Mouse (Mus musculus) lung, postnatal 0 days (tissue): Measurements from ENCODE around the gene Cdh1.

Experiments
- CTCF ChIP-seq: IDR thresholded peaks from 2 replicates; pipeline ENCODE4 v1.5.1; 2016; ENCODE audit warnings: antibody characterized with exemption, mild to moderate bottlenecking
- EP300 ChIP-seq: IDR thresholded peaks from 2 replicates; pipeline ENCODE4 v1.6.1; 2016; ENCODE audit warnings: antibody characterized with exemption, mild to moderate bottlenecking, control low read depth

DNA sequence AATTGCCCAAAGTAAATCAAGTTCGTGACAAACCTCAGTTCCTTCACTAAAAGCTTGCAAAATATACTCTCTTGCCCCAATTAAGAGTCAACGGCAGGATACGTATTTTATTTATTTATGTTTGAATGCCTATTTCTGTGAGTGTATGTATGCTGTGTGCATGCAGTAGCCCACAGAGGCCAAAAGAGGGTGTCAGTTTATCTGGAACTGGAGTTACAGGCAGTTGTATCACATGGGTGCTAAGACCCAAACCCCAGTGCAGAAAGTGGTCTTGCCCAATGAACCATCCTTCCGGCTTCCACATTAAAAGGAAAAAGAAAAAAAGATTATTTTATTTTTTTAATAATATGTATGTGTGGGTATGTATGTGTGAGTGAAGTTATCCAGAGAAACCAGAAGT lies 81.2 kb downstream of the Cdh1 start:
- TF ChIP-seq CTCF (no peak), EP300 (no peak)
